In the genomic region with DNA sequence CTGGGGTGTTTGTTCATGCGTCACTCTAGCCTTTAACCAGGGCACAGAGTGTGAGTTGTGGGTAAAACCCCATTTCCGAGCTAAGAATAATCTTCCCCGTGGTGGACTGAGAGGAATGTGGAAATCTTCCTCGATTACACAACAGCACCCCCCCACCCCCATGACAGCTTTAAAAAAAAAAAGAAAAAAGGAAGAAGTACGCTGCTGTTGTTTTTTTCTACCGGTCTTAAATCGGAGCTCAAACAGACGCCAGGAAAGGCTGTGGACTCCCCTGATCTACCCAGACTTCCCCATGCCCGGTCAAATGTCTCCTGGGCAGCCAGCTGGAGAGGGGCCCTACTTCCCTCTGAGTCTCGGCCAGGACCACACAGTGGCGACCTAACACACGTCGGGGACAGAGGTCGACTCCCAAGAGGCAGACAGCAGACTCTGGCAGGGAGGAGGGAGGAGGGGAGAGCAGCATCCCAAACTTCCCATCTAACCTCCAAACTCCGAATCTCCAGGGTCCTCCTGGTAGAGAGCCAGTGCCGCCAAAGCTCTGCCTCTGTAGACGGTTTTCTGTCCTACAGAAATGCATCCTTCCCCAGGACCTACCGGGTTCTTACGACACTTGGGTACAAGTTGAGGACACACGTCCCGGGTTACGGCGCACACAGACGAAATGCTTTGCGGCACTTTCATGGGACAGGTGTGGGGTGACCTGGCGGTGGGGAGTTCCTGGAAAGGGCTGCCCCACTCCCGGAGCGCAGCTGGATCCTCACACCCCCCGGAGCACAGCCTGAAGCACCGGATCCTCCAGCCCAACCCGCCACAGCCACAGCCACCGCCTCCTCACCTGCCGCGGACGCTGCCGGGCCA, we compare ENCODE assay signal across 9 mouse cellular contexts. TPM values are rescaled to one million over a fixed set of nuclear protein-coding genes. Genes with fewer than 3 reads are reported as not detected.
A peak's percentile ranks its signal among the peaks of the same experiment; 100 is the strongest.
DNase-seq lines count a peak whose midpoint lies in the region; ATAC-seq and TF ChIP-seq lines count a peak whose summit lies in the region.
"Had no signal": no experiment of that assay in that cellular context is flagged by ENCODE, and none has a peak within 500 bp of the region (broad histone marks: within the 10 kb centered on the region; RNA-seq: fewer than 3 reads in every experiment).

No protein-coding gene starts in this region.

- peak; percentile 10 for ATAC-seq in G1E (ENCODE audit: extremely low read depth, insufficient number of reproducible peaks, low FRiP score, poor library complexity, severe bottlenecking)
- no peak; the same call in 1 of the 2 replicates for ATAC-seq in forebrain, embryonic 13.5 days
- peak; percentile 27 for ATAC-seq in heart, postnatal 0 days (ENCODE audit: insufficient read depth, low read depth)
- peak; percentile 48 for ATAC-seq in neural tube, embryonic 12.5 days (ENCODE audit: low FRiP score, low read depth)

- H3K9me3 ChIP-seq in G1E (replicated peaks) = peaks cover 3% of the 10 kb centered on the region; the same call in 1 of the 2 replicates
- no peaks in the 10 kb centered on the region for H3K9me3 ChIP-seq in forebrain, embryonic 13.5 days (replicated peaks)
- no peaks in the 10 kb centered on the region for H3K9me3 ChIP-seq in heart, postnatal 0 days (replicated peaks; ENCODE audit: control insufficient read depth, low read length)
- H3K9me3 ChIP-seq in neural tube, embryonic 12.5 days = no peaks in the 10 kb centered on the region

- no peak for TF ChIP-seq POLR2A in bone marrow macrophage, adult 2 months (IDR thresholded peaks at IDR 0.05; ENCODE audit: borderline replicate concordance, low read depth, low read length)

- 6% methylated on average over 34 of the region's 36 CpGs for WGBS in forebrain, embryonic 13.5 days
- WGBS in heart, postnatal 0 days = 4% methylated on average over 36 of the region's 36 CpGs
- WGBS in neural tube, embryonic 12.5 days = 5% methylated on average over 36 of the region's 36 CpGs

- H3K4me2 ChIP-seq in forebrain, embryonic 13.5 days = peak overlapping the region; percentile 84
- H3K4me2 ChIP-seq in heart, postnatal 0 days (ENCODE audit: low read depth, low read length) = peak overlapping the region; percentile 87
- peak overlapping the region; percentile 92 for H3K4me2 ChIP-seq in neural tube, embryonic 12.5 days (replicated peaks)

- H3K27me3 ChIP-seq in G1E (ENCODE audit: insufficient read depth, low read length) = no peaks in the 10 kb centered on the region
- H3K27me3 ChIP-seq in forebrain, embryonic 13.5 days = no peaks in the 10 kb centered on the region
- no peaks in the 10 kb centered on the region for H3K27me3 ChIP-seq in heart, postnatal 0 days (ENCODE audit: control insufficient read depth, insufficient read depth, low read length)
- no peaks in the 10 kb centered on the region for H3K27me3 ChIP-seq in neural tube, embryonic 12.5 days (replicated peaks)

- H3K27ac ChIP-seq in bone marrow macrophage, adult 2 months (ENCODE audit: insufficient read depth, low read depth, low read length) = peak overlapping the region; percentile 90
- H3K27ac ChIP-seq in forebrain, embryonic 13.5 days = peak overlapping the region; percentile 35; the same call in 1 of the 2 replicates
- peak overlapping the region; percentile 72 for H3K27ac ChIP-seq in heart, postnatal 0 days (ENCODE audit: low read depth)
- peak overlapping the region; percentile 46; the same call in 1 of the 2 replicates for H3K27ac ChIP-seq in neural tube, embryonic 12.5 days

- peak; percentile 79 for DNase-seq in G1E (ENCODE audit: low spot score)
- DNase-seq in heart, postnatal 0 days (ENCODE audit: low spot score) = peak; percentile 42
- peak; percentile 75 to 90 for DNase-seq in kidney, postnatal 25 days
- DNase-seq in lung, adult 18-20 months = peak; percentile 61 to 63
- peak; percentile 51 for DNase-seq in urinary bladder, adult 2 months (ENCODE audit: low spot score)

- H3K36me3 ChIP-seq in G1E (replicated peaks) = peaks cover 6% of the 10 kb centered on the region
- no peaks in the 10 kb centered on the region for H3K36me3 ChIP-seq in forebrain, embryonic 13.5 days (ENCODE audit: poor library complexity, severe bottlenecking)
- no peaks in the 10 kb centered on the region for H3K36me3 ChIP-seq in heart, postnatal 0 days (replicated peaks; ENCODE audit: control insufficient read depth, insufficient read depth, low read length)
- H3K36me3 ChIP-seq in neural tube, embryonic 12.5 days = no peaks in the 10 kb centered on the region

- TF ChIP-seq CTCF in G1E (IDR thresholded peaks at IDR 0.05; ENCODE audit: low read depth, low read length) = no peak
- TF ChIP-seq CTCF in bone marrow macrophage, adult 2 months (IDR thresholded peaks at IDR 0.05; ENCODE audit: low read depth, low read length) = no peak
- TF ChIP-seq CTCF in heart, postnatal 0 days (IDR thresholded peaks at IDR 0.05; ENCODE audit: low read depth) = no peak

- peak overlapping the region; percentile 93 for H3K4me3 ChIP-seq in G1E (ENCODE audit: low read depth, low read length)
- H3K4me3 ChIP-seq in bone marrow macrophage, adult 2 months (ENCODE audit: insufficient read depth, low read length) = peak overlapping the region; percentile 84
- H3K4me3 ChIP-seq in forebrain, embryonic 13.5 days = peak overlapping the region; percentile 83
- H3K4me3 ChIP-seq in heart, postnatal 0 days (ENCODE audit: low read depth, low read length) = peak overlapping the region; percentile 91
- peak overlapping the region; percentile 76 for H3K4me3 ChIP-seq in neural tube, embryonic 12.5 days

- peak overlapping the region; percentile 84 for H3K9ac ChIP-seq in forebrain, embryonic 13.5 days
- H3K9ac ChIP-seq in heart, postnatal 0 days (replicated peaks; ENCODE audit: low read depth, low read length) = peak overlapping the region; percentile 75
- peak overlapping the region; percentile 75 for H3K9ac ChIP-seq in neural tube, embryonic 12.5 days

- no peak for TF ChIP-seq EP300 in heart, postnatal 0 days (IDR thresholded peaks at IDR 0.05; ENCODE audit: low read depth)

- peaks cover 45% of the 10 kb centered on the region for H3K4me1 ChIP-seq in G1E (ENCODE audit: insufficient read depth, low read depth, low read length)
- peaks cover 22% of the 10 kb centered on the region for H3K4me1 ChIP-seq in bone marrow macrophage, adult 2 months (ENCODE audit: control insufficient read depth, insufficient read depth, low read length)
- H3K4me1 ChIP-seq in forebrain, embryonic 13.5 days = peaks cover 31% of the 10 kb centered on the region; the same call in 1 of the 2 replicates
- H3K4me1 ChIP-seq in heart, postnatal 0 days (ENCODE audit: control insufficient read depth, insufficient read depth) = no peaks in the 10 kb centered on the region; the same call in 1 of the 2 replicates
- peaks cover 5% of the 10 kb centered on the region; the same call in 1 of the 2 replicates for H3K4me1 ChIP-seq in neural tube, embryonic 12.5 days

RNA-seq across cellular contexts. Expression of a gene that starts 0.6 kb away (rescaled TPM):
- 54.7 and 71.1 TPM in 2 replicates for total RNA-seq in G1E (2014; fragmentation: Nextera tagmentation)
- total RNA-seq in G1E (2017) = 25.6 and 27.9 TPM in 2 replicates
- 29.1 and 46.6 TPM in 2 replicates for polyA plus RNA-seq in G1E (2012)
- 11.7 and 12.7 TPM in 2 replicates for polyA plus RNA-seq in bone marrow macrophage, adult 2 months (2012; ENCODE audit: insufficient read depth, insufficient read length, missing spikeins)
- 14.4 and 15.1 TPM in 2 replicates for polyA plus RNA-seq in forebrain, embryonic 13.5 days (2015; fragmentation: Nextera tagmentation; extraction: Ambion mirVana)
- total RNA-seq in heart, postnatal 0 days (2014; rRNA removed; ENCODE audit: low replicate concordance) = 3.8 and 4.8 TPM in 2 replicates
- 2.3 and 2.4 TPM in 2 replicates for polyA plus RNA-seq in heart, postnatal 0 days (2015; fragmentation: Nextera tagmentation; extraction: Ambion mirVana)
- 8.1 and 10.7 TPM in 2 replicates for polyA plus RNA-seq in neural tube, embryonic 12.5 days (2016; fragmentation: Nextera tagmentation; extraction: Ambion mirVana)
- polyA plus RNA-seq in urinary bladder, adult 2 months (2012; rRNA removed) = 13.7 and 14.6 TPM in 2 replicates

RNA-seq across cellular contexts. Expression of a gene that starts 20.0 kb away (rescaled TPM):
- total RNA-seq in G1E (2014; fragmentation: Nextera tagmentation) (21.3 and 24.6 TPM in 2 replicates), G1E (2017) (13.4 and 16.0 TPM in 2 replicates)
- polyA plus RNA-seq in G1E (2012) = 10.3 and 13.6 TPM in 2 replicates
- 14.8 and 16.4 TPM in 2 replicates for polyA plus RNA-seq in bone marrow macrophage, adult 2 months (2012; ENCODE audit: insufficient read depth, insufficient read length, missing spikeins)
- polyA plus RNA-seq in forebrain, embryonic 13.5 days (2015; fragmentation: Nextera tagmentation; extraction: Ambion mirVana) = 10.9 and 12.8 TPM in 2 replicates
- 10.8 and 11.5 TPM in 2 replicates for total RNA-seq in heart, postnatal 0 days (2014; rRNA removed; ENCODE audit: low replicate concordance)
- 9.9 and 11.8 TPM in 2 replicates for polyA plus RNA-seq in heart, postnatal 0 days (2015; fragmentation: Nextera tagmentation; extraction: Ambion mirVana)
- polyA plus RNA-seq in neural tube, embryonic 12.5 days (2016; fragmentation: Nextera tagmentation; extraction: Ambion mirVana) = 12.6 and 13.5 TPM in 2 replicates
- 18.0 and 18.6 TPM in 2 replicates for polyA plus RNA-seq in urinary bladder, adult 2 months (2012; rRNA removed)

RNA-seq across cellular contexts. Expression of a gene that starts 21.5 kb away (rescaled TPM):
- not detected in 2 replicates for total RNA-seq in G1E (2014; fragmentation: Nextera tagmentation)
- 0.05 TPM in 1 of 2 replicates, not detected in the other for total RNA-seq in G1E (2017)
- polyA plus RNA-seq in G1E (2012) = not detected in 2 replicates
- polyA plus RNA-seq in bone marrow macrophage, adult 2 months (2012; ENCODE audit: insufficient read depth, insufficient read length, missing spikeins) = not detected in 2 replicates
- 0.22 and 0.42 TPM in 2 replicates for polyA plus RNA-seq in forebrain, embryonic 13.5 days (2015; fragmentation: Nextera tagmentation; extraction: Ambion mirVana)
- total RNA-seq in heart, postnatal 0 days (2014; rRNA removed; ENCODE audit: low replicate concordance) = not detected in 2 replicates
- polyA plus RNA-seq in heart, postnatal 0 days (2015; fragmentation: Nextera tagmentation; extraction: Ambion mirVana) = 0.10 and 0.12 TPM in 2 replicates
- 0.39 and 0.54 TPM in 2 replicates for polyA plus RNA-seq in neural tube, embryonic 12.5 days (2016; fragmentation: Nextera tagmentation; extraction: Ambion mirVana)
- polyA plus RNA-seq in urinary bladder, adult 2 months (2012; rRNA removed) = 0.04 and 0.06 TPM in 2 replicates
- total RNA-seq: layer of hippocampus, adult 18-20 months had no signal

RNA-seq across cellular contexts. Expression of a gene that starts 37.8 kb away (rescaled TPM):
- total RNA-seq in G1E (2014; fragmentation: Nextera tagmentation) (27.6 and 38.6 TPM in 2 replicates), G1E (2017) (18.6 and 23.2 TPM in 2 replicates)
- 92.9 and 93.8 TPM in 2 replicates for polyA plus RNA-seq in G1E (2012)
- polyA plus RNA-seq in bone marrow macrophage, adult 2 months (2012; ENCODE audit: insufficient read depth, insufficient read length, missing spikeins) = 3.8 and 10.3 TPM in 2 replicates
- 28.1 and 35.9 TPM in 2 replicates for polyA plus RNA-seq in forebrain, embryonic 13.5 days (2015; fragmentation: Nextera tagmentation; extraction: Ambion mirVana)
- total RNA-seq in heart, postnatal 0 days (2014; rRNA removed; ENCODE audit: low replicate concordance) = 25.9 and 28.1 TPM in 2 replicates
- polyA plus RNA-seq in heart, postnatal 0 days (2015; fragmentation: Nextera tagmentation; extraction: Ambion mirVana) = 9.0 and 9.4 TPM in 2 replicates
- polyA plus RNA-seq in neural tube, embryonic 12.5 days (2016; fragmentation: Nextera tagmentation; extraction: Ambion mirVana) = 29.6 and 31.5 TPM in 2 replicates
- 26.2 and 33.7 TPM in 2 replicates for polyA plus RNA-seq in urinary bladder, adult 2 months (2012; rRNA removed)

RNA-seq across cellular contexts. Expression of a gene that starts 39.9 kb away (rescaled TPM):
- 0.38 TPM in 1 of 2 replicates, not detected in the other for total RNA-seq in G1E (2014; fragmentation: Nextera tagmentation)
- 0.12 and 0.33 TPM in 2 replicates for total RNA-seq in G1E (2017)
- polyA plus RNA-seq in G1E (2012) = 0.01 and 0.02 TPM in 2 replicates
- polyA plus RNA-seq in bone marrow macrophage, adult 2 months (2012; ENCODE audit: insufficient read depth, insufficient read length, missing spikeins) = not detected in 2 replicates
- polyA plus RNA-seq in forebrain, embryonic 13.5 days (2015; fragmentation: Nextera tagmentation; extraction: Ambion mirVana) = 0.25 and 0.40 TPM in 2 replicates
- 200 and 239 TPM in 2 replicates for total RNA-seq in heart, postnatal 0 days (2014; rRNA removed; ENCODE audit: low replicate concordance)
- polyA plus RNA-seq in heart, postnatal 0 days (2015; fragmentation: Nextera tagmentation; extraction: Ambion mirVana) = 153 and 167 TPM in 2 replicates
- polyA plus RNA-seq in neural tube, embryonic 12.5 days (2016; fragmentation: Nextera tagmentation; extraction: Ambion mirVana) = 5.4 TPM in 2 replicates
- 4.4 and 6.7 TPM in 2 replicates for polyA plus RNA-seq in urinary bladder, adult 2 months (2012; rRNA removed)

Comparison
In these comparisons a context has a peak if more than half of its experiments do, and no peak if none do; other contexts are left out.
1. H3K27ac ChIP-seq: peak in every context shown above with its lines; median percentile 90 in bone marrow macrophage, adult 2 months; 72 in heart, postnatal 0 days; 46 in neural tube, embryonic 12.5 days; 35 in forebrain, embryonic 13.5 days.